Mouse (Mus musculus): ENCODE measurements at regions not wholly inside any gene's neighbourhood (a gene's known extent, or its start where the extent isn't known, plus 50 kb on each side); places are given as distances from the start of the nearest gene placed in this dataset. TPM values are rescaled to one million over a fixed set of nuclear protein-coding genes. Genes with fewer than 3 reads are reported as not detected.

MicroRNAs encoded in the stretch of these regions (microRNA counts, 519-probe panel; counts per million panel counts)
- 7,497 counts per million, percentile 96 among the panel's probes with 10 or more counts for microRNA mmu-miR-135a

Small RNA genes in the stretch of these regions (microRNA-seq; reads per million reads assigned to microRNA genes)
- gene Gm22582 (ENCODE audit: insufficient number of aligned reads) (not detected), gene Mir1251 (ENCODE audit: insufficient number of aligned reads) (752 reads per million, percentile 64 among the genes with 10 or more reads in this experiment), gene Mir135a-2 (ENCODE audit: insufficient number of aligned reads) (318 reads per million, percentile 52 among the genes with 10 or more reads in this experiment)

All from forebrain, embryonic 11.5 days (tissue).